Mouse (Mus musculus): Measurements from ENCODE around the gene Lyz2. TPM values are rescaled to one million over a fixed set of nuclear protein-coding genes. Genes with fewer than 3 reads are reported as not detected.

Lyz2 gene
- total RNA-seq (2021) (100 to 1,000 TPM; 149 to 190 TPM), polyA plus RNA-seq (2012; rRNA removed) (178 and 198 TPM in 2 replicates)
- long read RNA-seq, transcript Lyz2-201 (4 exons, 1,316 nt) = major isoform, 192 of 200 reads
- long read RNA-seq, partial matches to known transcripts = 0 of 200 reads
- long read RNA-seq, other reads (novel, unspliced or antisense) = 8 of 200 reads

DNA sequence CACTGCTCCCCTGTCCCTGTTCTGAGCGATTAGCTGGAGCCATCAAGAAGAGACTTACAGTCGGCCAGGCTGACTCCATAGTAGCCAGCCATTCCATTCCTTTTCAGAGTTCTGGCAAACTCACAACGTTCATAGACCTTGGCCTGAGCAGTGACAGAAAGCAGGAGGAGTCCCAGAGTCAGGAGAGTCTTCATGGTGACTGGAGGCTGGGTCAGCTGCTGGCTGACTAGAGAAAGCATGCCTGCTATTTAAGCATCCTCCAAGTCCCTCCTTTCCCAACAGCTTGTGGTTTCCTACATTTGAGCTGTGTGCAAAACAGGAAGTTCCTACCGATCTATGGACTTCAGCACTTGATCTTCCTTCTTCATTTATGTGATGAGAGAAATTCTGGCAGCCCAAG lies at the start of gene Lyz2:
TSS of gene Lyz2 (minus strand) at position 273 of the 400 bp plus-strand sequence.
- 42% methylated on average over 4 of the region's 4 CpGs for WGBS
- peak; percentile 31 to 44 for DNase-seq
- TF ChIP-seq EP300 (IDR thresholded peaks at IDR 0.05; ENCODE audit: insufficient read depth, low read depth, low read length) (no peak), POLR2A (IDR thresholded peaks at IDR 0.05; ENCODE audit: insufficient read depth, low read depth, low read length) (peak; percentile 56; the same call in 1 of the 2 replicates)
- Histone ChIP-seq H3K36me3 (ENCODE audit: control insufficient read depth, insufficient read depth, low read length) (no peaks in the 10 kb centered on the region), H3K9ac (ENCODE audit: low read depth, low read length) (no peak within 1 kb of the TSS), H3K27ac (no peak within 1 kb of the TSS), H3K4me3 (no peak within 1 kb of the TSS), H3K79me2 (replicated peaks; ENCODE audit: control insufficient read depth, insufficient read depth, low read length) (no peaks in the 10 kb centered on the region), H3K27me3 (ENCODE audit: control insufficient read depth, insufficient read depth, low read length) (no peaks in the 10 kb centered on the region), H3K4me1 (ENCODE audit: control insufficient read depth, insufficient read depth, low read length) (no peaks in the 10 kb centered on the region)
- intact Hi-C loops (cut with DNase I) = no loop called here

DNA sequence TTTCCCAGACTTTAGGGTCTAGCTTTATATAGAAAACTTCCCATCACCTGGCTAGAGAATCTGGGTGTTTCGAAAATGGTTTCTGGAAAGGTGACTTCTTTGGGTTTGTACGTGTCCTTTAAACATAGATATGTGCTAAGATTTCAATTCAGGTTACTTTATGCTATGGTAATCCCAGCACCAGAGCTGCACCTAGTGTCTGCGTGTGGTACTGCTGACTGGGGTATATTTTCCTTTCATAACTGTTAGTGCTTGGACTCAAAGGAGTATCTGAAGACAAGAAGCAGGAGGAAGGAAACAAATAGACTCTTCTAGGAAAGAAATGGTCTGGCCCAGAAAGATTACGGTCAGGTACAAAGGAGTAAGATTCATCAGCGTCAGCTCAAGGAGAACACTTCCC lies 48.4 kb upstream of the Lyz2 start:
- intact Hi-C loops (cut with DNase I) = loop anchor here (5.0 kb wide), 1 partner anchor 108 kb away; the partner anchor contains the start of gene Yeats4
- Histone ChIP-seq H3K27me3 (ENCODE audit: control insufficient read depth, insufficient read depth, low read length) (no peaks in the 10 kb centered on the region), H3K27ac (no peak overlapping the region), H3K36me3 (ENCODE audit: control insufficient read depth, insufficient read depth, low read length) (no peaks in the 10 kb centered on the region), H3K4me1 (ENCODE audit: control insufficient read depth, insufficient read depth, low read length) (peaks cover 5% of the 10 kb centered on the region), H3K4me3 (no peak overlapping the region), H3K9ac (ENCODE audit: low read depth, low read length) (no peak overlapping the region), H3K79me2 (replicated peaks; ENCODE audit: control insufficient read depth, insufficient read depth, low read length) (no peaks in the 10 kb centered on the region)
- 63% methylated on average over 5 of the region's 5 CpGs for WGBS
- TF ChIP-seq POLR2A (IDR thresholded peaks at IDR 0.05; ENCODE audit: insufficient read depth, low read depth, low read length) = no peak
- TF ChIP-seq EP300 (IDR thresholded peaks at IDR 0.05; ENCODE audit: insufficient read depth, low read depth, low read length) = no peak
- TF ChIP-seq CTCF (IDR thresholded peaks at IDR 0.05) = peak; percentile 63
- DNase-seq = no peak

DNA sequence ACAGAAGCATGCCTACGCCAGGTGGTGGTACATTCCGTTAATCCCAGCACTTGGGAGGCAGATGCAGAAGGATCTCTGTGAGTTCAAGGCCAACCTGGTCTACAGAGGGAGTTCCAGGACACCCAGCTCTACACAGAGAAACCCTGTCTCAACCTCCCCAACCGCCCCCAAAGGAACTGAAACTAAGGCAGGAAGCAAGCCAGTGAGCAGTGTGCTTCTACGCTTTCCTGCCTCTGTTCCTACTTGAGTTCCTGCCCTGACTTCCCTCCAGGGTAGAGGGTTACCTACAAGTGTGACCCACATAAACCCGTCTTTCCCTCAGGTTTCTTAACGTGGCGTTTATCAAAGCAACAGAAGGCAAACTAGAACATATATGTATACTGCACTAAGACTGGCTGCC lies 41.7 kb upstream of the Lyz2 start:
- intact Hi-C loops (cut with DNase I) = loop anchor here (10.0 kb wide), 1 partner anchor 49 kb away; no protein-coding TSS in a partner anchor
- no peak for DNase-seq
- 87% methylated on average over 7 of the region's 7 CpGs for WGBS
- no peak overlapping the region for H3K4me3 ChIP-seq
- no peaks in the 10 kb centered on the region for H3K79me2 ChIP-seq (replicated peaks; ENCODE audit: control insufficient read depth, insufficient read depth, low read length)
- no peaks in the 10 kb centered on the region for H3K36me3 ChIP-seq (ENCODE audit: control insufficient read depth, insufficient read depth, low read length)
- no peaks in the 10 kb centered on the region for H3K27me3 ChIP-seq (ENCODE audit: control insufficient read depth, insufficient read depth, low read length)
- H3K4me1 ChIP-seq (ENCODE audit: control insufficient read depth, insufficient read depth, low read length) = peaks cover 3% of the 10 kb centered on the region
- no peak overlapping the region for H3K27ac ChIP-seq
- no peak overlapping the region for H3K9ac ChIP-seq (ENCODE audit: low read depth, low read length)
- TF ChIP-seq POLR2A (IDR thresholded peaks at IDR 0.05; ENCODE audit: insufficient read depth, low read depth, low read length) = no peak

DNA sequence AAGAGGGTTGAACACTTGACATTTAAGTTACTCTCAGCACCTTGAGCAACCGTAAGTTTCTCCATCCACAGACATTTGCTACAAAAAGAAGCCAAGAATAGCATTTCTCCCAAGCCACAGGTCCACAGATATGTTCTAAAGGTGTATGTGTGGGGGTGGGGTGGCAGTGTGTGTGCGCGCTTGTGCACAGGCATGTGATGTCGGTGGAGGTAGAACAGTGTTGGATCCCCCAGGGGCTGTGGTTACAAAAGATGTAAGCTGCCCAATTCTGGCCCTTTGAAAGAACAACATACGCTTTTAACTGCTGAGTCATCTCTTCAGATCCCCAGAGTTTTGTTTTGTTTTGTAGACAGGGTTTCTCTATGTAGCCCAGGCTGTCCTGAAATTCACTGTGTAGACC lies 40.5 kb upstream of the Lyz2 start:
- intact Hi-C loops (cut with DNase I) = loop anchor here (10.0 kb wide), 1 partner anchor 48 kb away; no protein-coding TSS in a partner anchor
- WGBS = 93% methylated on average over 5 of the region's 5 CpGs

DNA sequence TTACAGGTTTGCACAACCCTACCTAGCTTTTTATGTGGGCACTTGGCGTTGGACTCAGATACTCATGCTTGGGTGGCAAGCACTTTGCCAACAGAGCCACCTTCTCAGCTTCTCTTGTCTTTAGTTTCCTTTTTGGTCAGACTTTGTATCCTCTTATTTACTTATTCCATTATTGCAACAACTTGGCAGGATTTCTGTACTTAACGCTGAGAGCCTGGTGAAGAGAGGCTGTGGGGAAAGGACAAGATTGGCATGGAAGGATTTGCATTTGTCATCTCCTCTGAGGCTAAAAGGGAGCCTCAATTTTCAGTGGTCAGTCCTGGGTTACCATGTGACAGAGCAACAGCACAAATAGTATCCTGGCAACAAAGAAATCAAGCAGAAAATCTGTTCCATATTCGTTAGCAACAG lies 38.5 kb upstream of the Lyz2 start:
- Histone ChIP-seq H3K4me1 (ENCODE audit: control insufficient read depth, insufficient read depth, low read length) (no peaks in the 10 kb centered on the region), H3K36me3 (ENCODE audit: control insufficient read depth, insufficient read depth, low read length) (no peaks in the 10 kb centered on the region), H3K27me3 (ENCODE audit: control insufficient read depth, insufficient read depth, low read length) (no peaks in the 10 kb centered on the region), H3K79me2 (replicated peaks; ENCODE audit: control insufficient read depth, insufficient read depth, low read length) (no peaks in the 10 kb centered on the region), H3K27ac (no peak overlapping the region), H3K4me3 (no peak overlapping the region), H3K9ac (ENCODE audit: low read depth, low read length) (no peak overlapping the region)
- no peak for TF ChIP-seq EP300 (IDR thresholded peaks at IDR 0.05; ENCODE audit: insufficient read depth, low read depth, low read length)
- no peak for TF ChIP-seq POLR2A (IDR thresholded peaks at IDR 0.05; ENCODE audit: insufficient read depth, low read depth, low read length)
- no peak for TF ChIP-seq CTCF (IDR thresholded peaks at IDR 0.05)
- intact Hi-C loops (cut with DNase I) = loop anchor here (10.0 kb wide), 1 partner anchor 46 kb away; no protein-coding TSS in a partner anchor
- 64% methylated on average over 3 of the region's 3 CpGs for WGBS
- no peak for DNase-seq

More for the DNA sequence above, 40.5 kb upstream of the Lyz2 start:
- no peaks in the 10 kb centered on the region for H3K79me2 ChIP-seq (replicated peaks; ENCODE audit: control insufficient read depth, insufficient read depth, low read length)
- H3K4me3 ChIP-seq = no peak overlapping the region
- no peak overlapping the region for H3K9ac ChIP-seq (ENCODE audit: low read depth, low read length)
- H3K27ac ChIP-seq = no peak overlapping the region
- no peaks in the 10 kb centered on the region for H3K27me3 ChIP-seq (ENCODE audit: control insufficient read depth, insufficient read depth, low read length)
- TF ChIP-seq EP300 (IDR thresholded peaks at IDR 0.05; ENCODE audit: insufficient read depth, low read depth, low read length) = no peak
- no peak for TF ChIP-seq POLR2A (IDR thresholded peaks at IDR 0.05; ENCODE audit: insufficient read depth, low read depth, low read length)
- TF ChIP-seq CTCF (IDR thresholded peaks at IDR 0.05) = no peak
- H3K36me3 ChIP-seq (ENCODE audit: control insufficient read depth, insufficient read depth, low read length) = no peaks in the 10 kb centered on the region
- H3K4me1 ChIP-seq (ENCODE audit: control insufficient read depth, insufficient read depth, low read length) = no peaks in the 10 kb centered on the region
- no peak for DNase-seq

DNA sequence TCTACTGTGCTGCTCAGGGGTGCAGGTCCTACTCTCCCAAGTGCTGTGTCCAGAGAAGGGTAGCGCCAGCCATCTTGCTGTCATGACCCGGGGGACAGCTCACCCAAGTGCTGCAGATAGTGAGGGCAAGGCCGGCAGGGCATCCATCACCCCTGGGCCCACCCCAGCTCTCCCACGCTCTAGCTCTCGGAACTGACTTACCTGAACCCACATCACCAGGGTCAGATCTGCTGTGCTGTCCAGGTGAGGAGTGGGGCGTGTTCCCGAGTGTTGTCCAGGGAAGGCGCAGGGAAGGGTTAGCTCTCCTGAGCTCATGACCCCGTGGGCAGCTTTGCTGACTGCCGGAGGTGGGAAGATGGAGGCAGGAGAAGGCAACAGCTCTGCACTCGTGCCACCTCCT lies 34.3 kb upstream of the Lyz2 start:
- WGBS = 87% methylated on average over 11 of the region's 11 CpGs
- Histone ChIP-seq H3K4me1 (ENCODE audit: control insufficient read depth, insufficient read depth, low read length) (no peaks in the 10 kb centered on the region), H3K79me2 (replicated peaks; ENCODE audit: control insufficient read depth, insufficient read depth, low read length) (no peaks in the 10 kb centered on the region), H3K27ac (no peak overlapping the region), H3K4me3 (no peak overlapping the region), H3K9ac (ENCODE audit: low read depth, low read length) (no peak overlapping the region), H3K27me3 (ENCODE audit: control insufficient read depth, insufficient read depth, low read length) (no peaks in the 10 kb centered on the region), H3K36me3 (ENCODE audit: control insufficient read depth, insufficient read depth, low read length) (no peaks in the 10 kb centered on the region)
- intact Hi-C loops (cut with DNase I) = no loop called here
- DNase-seq = no peak
- TF ChIP-seq POLR2A (IDR thresholded peaks at IDR 0.05; ENCODE audit: insufficient read depth, low read depth, low read length) (no peak), CTCF (IDR thresholded peaks at IDR 0.05) (no peak), EP300 (IDR thresholded peaks at IDR 0.05; ENCODE audit: insufficient read depth, low read depth, low read length) (no peak)
